Mouse (Mus musculus) stomach, postnatal 0 days (tissue): ENCODE data around the gene H13. TPM values are rescaled to one million over a fixed set of nuclear protein-coding genes. Genes with fewer than 3 reads are reported as not detected.

Source experiments
- ATAC-seq: fragments of 200-750 bp; cut with Nextera tagmentation; 2 replicates; pipeline ENCODE4 v1.8.0; 2017; ENCODE audit not compliant: low FRiP score, low TSS enrichment
- DNase-seq: peaks from one replicate; pipeline ENCODE4 v3.0.0-alpha.2; 2016; ENCODE audit warnings: low spot score
- H3K27ac ChIP-seq: fragments of 300-500 bp; sonication (generic); replicated peaks from 2 replicates; pipeline ENCODE4 v1.5.1; 2014; ENCODE audit warnings: mild to moderate bottlenecking, control low read depth
- H3K27me3 ChIP-seq: fragments of 300-500 bp; sonication (generic); 2 replicates; pipeline ENCODE4 v1.6.1; 2014; ENCODE audit warnings: low read length; ENCODE audit not compliant: control insufficient read depth, insufficient read depth
- H3K36me3 ChIP-seq: fragments of 300-500 bp; sonication (generic); 2 replicates; pipeline ENCODE4 v1.6.1; 2014; ENCODE audit warnings: low read length, mixed read lengths; ENCODE audit not compliant: control insufficient read depth, insufficient read depth
- H3K4me1 ChIP-seq: fragments of 300-500 bp; sonication (generic); replicated peaks from 2 replicates; pipeline ENCODE4 v1.6.1; 2014; ENCODE audit warnings: antibody characterized with exemption; ENCODE audit not compliant: control insufficient read depth, insufficient read depth
- H3K4me2 ChIP-seq: fragments of 300-500 bp; sonication (generic); replicated peaks from 2 replicates; pipeline ENCODE4 v1.6.1; 2014; ENCODE audit warnings: low read depth, mild to moderate bottlenecking, control low read depth, moderate library complexity
- H3K4me3 ChIP-seq: fragments of 300-500 bp; sonication (generic); 2 replicates; pipeline ENCODE4 v1.5.1; 2014; ENCODE audit warnings: low read depth, low read length, control low read depth
- H3K9ac ChIP-seq: fragments of 300-500 bp; sonication (generic); 2 replicates; pipeline ENCODE4 v1.6.1; 2014; ENCODE audit warnings: mild to moderate bottlenecking, low read length, control low read depth, mixed read lengths
- H3K9me3 ChIP-seq: fragments of 300-500 bp; sonication (generic); 2 replicates; pipeline ENCODE4 v1.6.1; 2016; ENCODE audit warnings: low read length; ENCODE audit not compliant: control insufficient read depth
- CTCF ChIP-seq: IDR thresholded peaks from 2 replicates; pipeline ENCODE4 v1.5.1; 2016; ENCODE audit warnings: antibody characterized with exemption, low read depth, mild to moderate bottlenecking, moderate library complexity
- EP300 ChIP-seq: optimal IDR thresholded peaks from 2 replicates; pipeline ENCODE3; 2016; ENCODE audit warnings: antibody characterized with exemption
- WGBS: fragments of 180-500 bp; shearing (Covaris S2); extraction: QIAGEN DNeasy Blood & Tissue Kit; methylation state at CpG from one replicate; pipeline ENCODE4 v1.1.7; 2014; 5-methylcytosine and 5-hydroxymethylcytosine counted together
- polyA plus RNA-seq: library from polyadenylated mRNA; unstranded; fragments of >200 nt; fragmentation: Nextera tagmentation; extraction: Ambion mirVana; gene quantifications from 2 replicates; pipeline ENCODE4 v1.2.1, GENCODE M21; 2015

Gene H13
- 110 and 121 TPM in 2 replicates for polyA plus RNA-seq

DNA sequence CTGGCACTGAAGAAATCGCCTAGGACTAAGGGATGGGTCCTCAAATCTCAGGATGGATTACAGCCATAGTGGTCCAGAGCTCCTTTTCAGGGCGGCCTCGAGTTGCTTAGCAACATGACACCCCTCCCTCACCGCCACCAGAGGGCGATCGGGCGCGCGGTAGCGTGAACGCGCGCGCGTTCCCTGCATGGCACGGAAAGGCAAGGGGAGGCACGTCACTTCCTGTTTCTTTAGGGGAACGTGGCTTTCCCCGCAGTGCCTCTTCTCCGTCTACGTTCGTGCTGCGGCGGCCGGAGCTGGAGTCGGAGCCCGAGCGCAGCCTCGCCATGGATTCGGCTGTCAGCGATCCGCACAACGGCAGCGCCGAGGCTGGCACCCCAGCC is at the start of gene H13:
H13 (plus strand) TSS at position 206 of the 383 bp plus-strand sequence.
- peak; percentile 85 for ATAC-seq
- under 1% methylated on average over 29 of the region's 35 CpGs for WGBS
- H3K27me3 ChIP-seq, result no peaks in the 10 kb centered on the region
- no peaks in the 10 kb centered on the region for H3K9me3 ChIP-seq
- peak within 1 kb of the TSS; percentile 97 for H3K9ac ChIP-seq
- peaks cover 10% of the 10 kb centered on the region for H3K4me1 ChIP-seq
- H3K36me3 ChIP-seq, result peaks cover 2% of the 10 kb centered on the region; the same call in 1 of the 2 replicates
- H3K27ac ChIP-seq, result peak within 1 kb of the TSS; percentile 98
- peak within 1 kb of the TSS; percentile 93 for H3K4me3 ChIP-seq
- peak; percentile 100 for TF ChIP-seq CTCF
- no peak for TF ChIP-seq EP300
- peak within 1 kb of the TSS; percentile 88 for H3K4me2 ChIP-seq
- peak; percentile 93 for DNase-seq

DNA sequence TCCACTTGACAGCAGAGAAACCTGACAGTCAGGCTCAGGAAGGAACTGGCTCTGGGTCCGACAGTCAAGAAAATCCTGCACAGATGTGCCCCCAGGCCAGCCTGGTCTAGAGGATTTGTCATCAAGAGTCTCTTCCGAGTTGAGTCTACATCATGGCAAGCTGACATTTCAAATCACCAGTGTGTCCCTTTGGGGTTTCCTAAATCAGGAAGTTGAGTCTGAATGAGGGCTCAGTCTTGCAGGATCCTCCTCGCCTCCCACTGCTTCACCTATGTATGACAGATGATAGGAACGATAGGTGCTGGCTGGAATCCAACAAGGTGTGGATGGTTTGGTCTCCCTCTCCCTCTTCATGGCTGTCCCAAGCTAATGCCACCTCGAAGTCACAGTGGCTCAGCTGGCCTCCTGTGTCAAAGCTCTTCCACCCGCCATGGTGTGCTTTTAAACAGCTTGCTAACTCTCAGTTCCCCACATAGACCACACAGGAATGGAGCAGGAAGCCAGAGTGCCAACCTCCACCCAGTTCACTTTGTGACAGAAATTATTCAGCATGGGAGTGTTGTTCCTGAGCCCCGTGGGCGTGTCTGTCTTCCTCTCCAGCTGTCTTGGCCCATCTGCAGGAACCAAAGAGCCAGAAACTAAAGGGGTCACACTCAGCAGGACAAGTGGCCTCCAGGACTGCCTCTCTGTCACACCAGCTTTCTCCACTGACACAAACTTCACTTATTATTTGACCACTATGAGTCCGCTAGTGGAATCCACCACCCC is 48.7 kb upstream of the H13 start:
- TF ChIP-seq CTCF (no peak), EP300 (no peak)
- Histone ChIP-seq H3K27me3 (no peaks in the 10 kb centered on the region), H3K4me1 (no peaks in the 10 kb centered on the region), H3K9me3 (no peaks in the 10 kb centered on the region), H3K4me3 (no peak overlapping the region), H3K9ac (no peak overlapping the region), H3K4me2 (no peak overlapping the region), H3K27ac (no peak overlapping the region), H3K36me3 (no peaks in the 10 kb centered on the region)
- no peak for DNase-seq
- 58% methylated on average over 9 of the region's 9 CpGs for WGBS
- ATAC-seq, result no peak

DNA sequence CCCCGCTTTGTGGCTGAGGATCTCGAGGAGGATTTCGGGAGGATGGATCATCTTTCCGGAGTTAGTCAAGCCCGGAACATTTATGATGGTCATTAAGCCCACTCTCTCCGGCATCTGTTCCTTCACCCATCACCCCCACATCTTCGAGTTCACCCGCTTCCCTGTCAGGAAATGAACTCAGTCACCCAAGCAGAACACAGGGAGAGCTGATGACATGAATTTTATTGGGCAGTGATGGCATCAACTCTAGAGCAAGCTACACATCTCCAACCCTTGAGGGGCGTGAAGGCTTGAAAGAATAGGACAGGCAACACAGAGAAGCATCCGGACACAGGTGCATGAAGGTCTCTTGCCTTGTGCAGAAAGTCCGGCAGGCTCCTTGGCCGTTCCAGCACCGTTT is 47.1 kb upstream of the H13 start:
- Histone ChIP-seq H3K27me3 (no peaks in the 10 kb centered on the region), H3K9ac (no peak overlapping the region), H3K9me3 (no peaks in the 10 kb centered on the region), H3K4me1 (no peaks in the 10 kb centered on the region), H3K36me3 (no peaks in the 10 kb centered on the region), H3K4me3 (no peak overlapping the region), H3K4me2 (no peak overlapping the region), H3K27ac (no peak overlapping the region)
- ATAC-seq (no peak), DNase-seq (no peak)
- 86% methylated on average over 13 of the region's 13 CpGs for WGBS
- no peak for TF ChIP-seq EP300
- TF ChIP-seq CTCF, result no peak

DNA sequence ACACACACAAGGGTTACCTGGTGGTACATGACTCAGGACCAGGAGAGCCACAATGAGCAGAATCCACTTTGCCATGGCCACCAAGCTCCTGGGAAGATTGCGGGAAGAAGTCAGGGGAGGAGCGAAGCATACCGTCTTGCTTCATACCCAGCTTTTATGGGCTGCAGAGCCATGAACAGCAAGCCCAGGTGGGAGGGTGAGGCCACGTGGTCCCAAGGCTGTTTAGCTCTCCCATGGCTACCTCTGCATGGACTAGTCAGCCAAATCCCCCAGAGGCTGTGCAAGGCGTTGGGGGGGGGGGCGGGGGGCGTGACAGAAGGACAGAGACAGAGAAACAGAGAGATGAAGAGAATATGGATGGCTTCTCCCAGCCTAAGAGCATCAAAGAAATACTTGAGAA is 46.3 kb upstream of the H13 start, which contains the start of gene Defb25:
Defb25 (minus strand) TSS at position 101 of the 400 bp plus-strand sequence.
- Histone ChIP-seq H3K36me3 (no peaks in the 10 kb centered on the region), H3K27me3 (no peaks in the 10 kb centered on the region), H3K4me2 (no peak within 1 kb of the TSS), H3K9me3 (no peaks in the 10 kb centered on the region), H3K4me3 (no peak within 1 kb of the TSS), H3K4me1 (no peaks in the 10 kb centered on the region), H3K9ac (no peak within 1 kb of the TSS), H3K27ac (no peak within 1 kb of the TSS)
- DNase-seq, result no peak
- no peak for ATAC-seq
- TF ChIP-seq EP300 (no peak), CTCF (no peak)
- WGBS, result 79% methylated on average over 7 of the region's 7 CpGs

DNA sequence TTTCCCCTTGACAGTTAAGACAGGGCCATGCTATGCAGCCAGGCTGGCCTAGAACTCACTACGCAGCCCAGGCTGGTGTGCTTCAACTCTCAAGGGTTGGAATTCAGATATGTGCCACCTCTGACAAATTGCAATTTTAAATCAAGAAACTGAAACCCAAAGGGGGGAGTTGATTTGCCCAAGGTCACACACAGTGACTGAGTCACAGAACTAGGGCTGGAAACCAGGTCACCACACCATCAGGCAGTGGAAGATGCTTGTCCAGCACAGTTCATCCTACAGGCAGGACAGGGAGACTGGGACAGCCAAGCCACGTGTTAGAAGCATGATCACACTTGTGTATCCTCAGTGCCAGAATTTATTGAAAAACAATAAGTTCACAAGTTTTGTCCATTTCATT is 44.7 kb upstream of the H13 start:
- Histone ChIP-seq H3K4me3 (no peak overlapping the region), H3K4me1 (no peaks in the 10 kb centered on the region), H3K9ac (no peak overlapping the region), H3K4me2 (no peak overlapping the region), H3K27me3 (no peaks in the 10 kb centered on the region), H3K9me3 (no peaks in the 10 kb centered on the region), H3K27ac (no peak overlapping the region), H3K36me3 (no peaks in the 10 kb centered on the region)
- 91% methylated on average over 2 of the region's 2 CpGs for WGBS
- TF ChIP-seq CTCF (no peak), EP300 (no peak)
- DNase-seq (no peak), ATAC-seq (no peak)

DNA sequence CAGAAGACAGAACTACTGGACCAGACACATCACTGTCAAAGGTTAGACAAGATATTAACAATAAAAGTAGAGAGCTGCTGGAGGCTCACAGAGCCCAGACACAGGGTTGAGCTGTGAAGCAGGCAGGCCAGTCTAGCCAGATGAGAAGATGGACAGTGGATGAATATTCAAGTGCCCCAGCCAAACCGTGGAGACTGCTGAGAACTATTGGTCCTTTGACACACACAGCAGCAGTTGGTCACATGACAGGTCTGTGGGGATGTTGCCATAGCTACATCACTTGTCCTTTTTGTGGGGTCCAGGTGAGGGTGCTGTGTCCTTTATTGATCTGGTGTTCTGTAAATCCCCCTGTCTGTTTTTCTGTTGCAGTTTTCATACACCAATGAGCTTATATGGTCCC is 44.0 kb upstream of the H13 start:
- Histone ChIP-seq H3K27ac (no peak overlapping the region), H3K9me3 (no peaks in the 10 kb centered on the region), H3K4me2 (no peak overlapping the region), H3K4me3 (no peak overlapping the region), H3K9ac (no peak overlapping the region), H3K27me3 (no peaks in the 10 kb centered on the region), H3K4me1 (no peaks in the 10 kb centered on the region), H3K36me3 (no peaks in the 10 kb centered on the region)
- 27% methylated on average over 1 of the region's 1 CpGs for WGBS
- TF ChIP-seq CTCF, result no peak
- TF ChIP-seq EP300, result no peak
- ATAC-seq (no peak), DNase-seq (no peak)
